ENCODE assay signal across 32 mouse cellular contexts in the genomic region with DNA sequence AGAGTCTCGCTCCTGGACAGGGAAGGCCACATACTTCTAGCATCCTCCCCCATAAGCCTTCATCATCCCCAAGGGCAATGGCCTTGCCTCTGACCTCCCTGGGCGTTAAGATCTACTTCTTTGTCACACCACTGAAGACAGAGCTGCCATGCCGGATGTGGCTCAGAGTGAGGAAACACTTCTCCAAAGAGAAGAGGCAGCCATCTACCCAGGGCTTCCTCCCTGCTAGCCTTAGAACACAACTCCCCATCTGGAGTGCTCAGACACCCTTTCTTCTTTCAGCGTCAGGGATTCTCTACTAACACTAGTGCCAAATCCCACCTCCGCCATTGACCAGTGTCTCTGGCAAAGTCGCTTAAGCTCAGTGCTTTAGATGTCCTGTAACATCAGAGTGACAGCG. TPM values are rescaled to one million over a fixed set of nuclear protein-coding genes. Genes with fewer than 3 reads are reported as not detected.
A peak's percentile ranks its signal among the peaks of the same experiment; 100 is the strongest.
DNase-seq lines count a peak whose midpoint lies in the region; ATAC-seq lines count a peak whose summit lies in the region.
"Had no signal": no experiment of that assay in that cellular context is flagged by ENCODE, and none has a peak within 500 bp of the region (broad histone marks: within the 10 kb centered on the region; RNA-seq: fewer than 3 reads in every experiment).

No protein-coding gene starts in this region.

- H3K4me3 ChIP-seq in embryonic facial prominence, embryonic 13.5 days = no peak overlapping the region
- H3K4me3 ChIP-seq in embryonic facial prominence, embryonic 10.5 days = no peak overlapping the region
- H3K4me3 ChIP-seq in embryonic facial prominence, embryonic 14.5 days (ENCODE audit: low read depth, low read length) = no peak overlapping the region
- no peak overlapping the region for H3K4me3 ChIP-seq in forebrain, embryonic 15.5 days
- H3K4me3 ChIP-seq: forebrain, embryonic 13.5 days; heart, embryonic 12.5 days; left cerebral cortex, adult 2 months; midbrain, embryonic 15.5 days; neural tube, embryonic 13.5 days had no signal

- no peak for DNase-seq in embryonic facial prominence, embryonic 10.5 days (ENCODE audit: low spot score)
- peak; percentile 16 for DNase-seq in 416B (ENCODE audit: low read depth)
- DNase-seq in embryonic facial prominence, embryonic 14.5 days (ENCODE audit: low spot score) = no peak
- peak; percentile 48 for DNase-seq in thymus, postnatal 0 days (ENCODE audit: low spot score)
- DNase-seq in adrenal gland, adult 8-10 months = no peak
- DNase-seq in layer of hippocampus, adult 18-20 months (ENCODE audit: low spot score in 2 of 2) = no peak
- DNase-seq: adrenal gland, postnatal 10 days; cerebellum, adult 9-10 months; gastrocnemius, postnatal 14 days; heart, adult 18-20 months; heart, postnatal 10 days; kidney, adult 9 months; kidney, postnatal 36 days; left cerebral cortex, postnatal 4 days; lung, adult 2 months; right cerebral cortex, postnatal 4 days had no signal

- no peak for ATAC-seq in embryonic facial prominence, embryonic 13.5 days (ENCODE audit: insufficient number of reproducible peaks, insufficient read depth, low FRiP score, low TSS enrichment, low read depth)
- ATAC-seq in embryonic facial prominence, embryonic 14.5 days (ENCODE audit: low read depth) = no peak
- no peak for ATAC-seq in forebrain, embryonic 15.5 days (replicated peaks)
- ATAC-seq: forebrain, embryonic 13.5 days; hindbrain, embryonic 16.5 days; intestine, embryonic 16.5 days; midbrain, embryonic 15.5 days; Patski had no signal

- no peaks in the 10 kb centered on the region for H3K9me3 ChIP-seq in embryonic facial prominence, embryonic 13.5 days
- H3K9me3 ChIP-seq in embryonic facial prominence, embryonic 10.5 days = no peaks in the 10 kb centered on the region
- no peaks in the 10 kb centered on the region for H3K9me3 ChIP-seq in embryonic facial prominence, embryonic 14.5 days (ENCODE audit: control insufficient read depth, low read length)
- H3K9me3 ChIP-seq in forebrain, embryonic 15.5 days = no peaks in the 10 kb centered on the region
- H3K9me3 ChIP-seq: forebrain, embryonic 13.5 days; G1E; heart, embryonic 12.5 days; hindbrain, embryonic 10.5 days; midbrain, embryonic 15.5 days; neural tube, embryonic 13.5 days had no signal

- peaks cover 11% of the 10 kb centered on the region for H3K27me3 ChIP-seq in embryonic facial prominence, embryonic 13.5 days
- H3K27me3 ChIP-seq in embryonic facial prominence, embryonic 10.5 days (replicated peaks; ENCODE audit: low read depth, poor library complexity, severe bottlenecking) = peaks cover 65% of the 10 kb centered on the region
- no peaks in the 10 kb centered on the region for H3K27me3 ChIP-seq in embryonic facial prominence, embryonic 14.5 days (replicated peaks; ENCODE audit: control insufficient read depth, insufficient read depth, low read length)
- H3K27me3 ChIP-seq in forebrain, embryonic 15.5 days = peaks cover 18% of the 10 kb centered on the region; the same call in 1 of the 2 replicates
- H3K27me3 ChIP-seq: heart, embryonic 12.5 days; Patski had no signal

- H3K4me2 ChIP-seq in embryonic facial prominence, embryonic 13.5 days = peak overlapping the region; percentile 67
- H3K4me2 ChIP-seq in embryonic facial prominence, embryonic 14.5 days (ENCODE audit: low read depth, low read length) = peak overlapping the region; percentile 60
- H3K4me2 ChIP-seq in forebrain, embryonic 15.5 days (replicated peaks) = no peak overlapping the region
- H3K4me2 ChIP-seq: midbrain, embryonic 15.5 days had no signal

- no peak overlapping the region for H3K27ac ChIP-seq in embryonic facial prominence, embryonic 13.5 days
- no peak overlapping the region for H3K27ac ChIP-seq in embryonic facial prominence, embryonic 10.5 days (replicated peaks)
- no peak overlapping the region for H3K27ac ChIP-seq in embryonic facial prominence, embryonic 14.5 days (replicated peaks; ENCODE audit: low read depth, low read length)
- no peak overlapping the region for H3K27ac ChIP-seq in forebrain, embryonic 15.5 days (replicated peaks)
- H3K27ac ChIP-seq: forebrain, embryonic 13.5 days; left cerebral cortex, adult 2 months; midbrain, embryonic 15.5 days; neural tube, embryonic 13.5 days had no signal

- H3K9ac ChIP-seq in embryonic facial prominence, embryonic 13.5 days = 0 out of 2 replicates have a peak overlapping the region, but pooled peaks have one; percentile 7
- H3K9ac ChIP-seq in embryonic facial prominence, embryonic 14.5 days (ENCODE audit: low read depth, low read length) = no peak overlapping the region
- H3K9ac ChIP-seq in forebrain, embryonic 15.5 days (replicated peaks) = no peak overlapping the region
- H3K9ac ChIP-seq: forebrain, embryonic 13.5 days; heart, embryonic 12.5 days; midbrain, embryonic 15.5 days; neural tube, embryonic 13.5 days had no signal

- H3K4me1 ChIP-seq in embryonic facial prominence, embryonic 13.5 days = peaks cover 92% of the 10 kb centered on the region
- H3K4me1 ChIP-seq in embryonic facial prominence, embryonic 10.5 days = peaks cover 80% of the 10 kb centered on the region
- peaks cover 51% of the 10 kb centered on the region for H3K4me1 ChIP-seq in embryonic facial prominence, embryonic 14.5 days (ENCODE audit: control insufficient read depth, insufficient read depth, low read length)
- H3K4me1 ChIP-seq in forebrain, embryonic 15.5 days = peaks cover 11% of the 10 kb centered on the region

- WGBS in embryonic facial prominence, embryonic 13.5 days = 75% methylated on average over 7 of the region's 7 CpGs
- 82% methylated on average over 7 of the region's 7 CpGs for WGBS in embryonic facial prominence, embryonic 10.5 days
- WGBS in embryonic facial prominence, embryonic 14.5 days = 67% methylated on average over 7 of the region's 7 CpGs
- 80% methylated on average over 7 of the region's 7 CpGs for WGBS in forebrain, embryonic 15.5 days

- H3K36me3 ChIP-seq in embryonic facial prominence, embryonic 13.5 days = peaks cover 31% of the 10 kb centered on the region
- peaks cover 23% of the 10 kb centered on the region for H3K36me3 ChIP-seq in embryonic facial prominence, embryonic 10.5 days (replicated peaks)
- peaks cover 26% of the 10 kb centered on the region for H3K36me3 ChIP-seq in embryonic facial prominence, embryonic 14.5 days (ENCODE audit: control insufficient read depth, insufficient read depth, low read length)
- H3K36me3 ChIP-seq in forebrain, embryonic 15.5 days = no peaks in the 10 kb centered on the region
- H3K36me3 ChIP-seq: G1E; midbrain, embryonic 15.5 days; neural tube, embryonic 13.5 days had no signal

RNA-seq across cellular contexts. Expression of gene Myl3, which starts 7.5 kb away (rescaled TPM):
- polyA plus RNA-seq in embryonic facial prominence, embryonic 13.5 days (2015; fragmentation: Nextera tagmentation; extraction: Ambion mirVana) = 1.6 and 12.3 TPM in 2 replicates
- 0.86 and 4.4 TPM in 2 replicates for polyA plus RNA-seq in embryonic facial prominence, embryonic 10.5 days (2016; fragmentation: Nextera tagmentation; extraction: Ambion mirVana)
- 39.1 and 53.6 TPM in 2 replicates for polyA plus RNA-seq in embryonic facial prominence, embryonic 14.5 days (2014; fragmentation: Nextera tagmentation; extraction: Ambion mirVana)
- 0.94 and 1.4 TPM in 2 replicates for polyA plus RNA-seq in thymus, postnatal 0 days (2015; fragmentation: Nextera tagmentation; extraction: Ambion mirVana)
- total RNA-seq in adrenal gland, adult 8-10 months (2022) = under 1 TPM in 2 of 4 experiments, not detected in 2; 0.26 to 0.40 TPM
- not detected for total RNA-seq in layer of hippocampus, adult 18-20 months (2021)
- polyA plus RNA-seq in forebrain, embryonic 15.5 days (2015; fragmentation: Nextera tagmentation; extraction: Ambion mirVana) = 0.45 and 1.3 TPM in 2 replicates
- total RNA-seq: CH12.LX; common myeloid progenitor, adult 5-6 weeks; G1E; left cerebral cortex, adult 2 months; megakaryocyte-erythroid progenitor cell, adult 5-6 weeks had no signal
- polyA plus RNA-seq: G1E; hindbrain, embryonic 10.5 days; liver, adult 2 months had no signal

RNA-seq across cellular contexts. Expression of gene Pth1r, which starts 12.8 kb away (rescaled TPM):
- polyA plus RNA-seq in embryonic facial prominence, embryonic 13.5 days (2015; fragmentation: Nextera tagmentation; extraction: Ambion mirVana) = 138 and 165 TPM in 2 replicates
- 39.2 and 46.3 TPM in 2 replicates for polyA plus RNA-seq in embryonic facial prominence, embryonic 10.5 days (2016; fragmentation: Nextera tagmentation; extraction: Ambion mirVana)
- polyA plus RNA-seq in embryonic facial prominence, embryonic 14.5 days (2014; fragmentation: Nextera tagmentation; extraction: Ambion mirVana) = 97.5 and 98.0 TPM in 2 replicates
- 2.6 and 2.9 TPM in 2 replicates for polyA plus RNA-seq in thymus, postnatal 0 days (2015; fragmentation: Nextera tagmentation; extraction: Ambion mirVana)
- 10 to 100 TPM in 1 of 4 experiments, 1 to 10 TPM in 3; 7.2 to 12.3 (median 9.3) TPM for total RNA-seq in adrenal gland, adult 8-10 months (2022)
- total RNA-seq in layer of hippocampus, adult 18-20 months (2021) = 1 to 10 TPM; 3.9 TPM
- polyA plus RNA-seq in forebrain, embryonic 15.5 days (2015; fragmentation: Nextera tagmentation; extraction: Ambion mirVana) = 6.3 and 7.0 TPM in 2 replicates
- total RNA-seq: G1E; megakaryocyte-erythroid progenitor cell, adult 5-6 weeks had no signal

Comparison
In these comparisons a context has a peak if more than half of its experiments do, and no peak if none do; other contexts are left out.
1. DNase-seq: peak in 416B (single experiment) and thymus, postnatal 0 days (single experiment); none in embryonic facial prominence, embryonic 10.5 days (single experiment), embryonic facial prominence, embryonic 14.5 days (single experiment), adrenal gland, adult 8-10 months (single experiment) and layer of hippocampus, adult 18-20 months (0 of 2).